10 mouse cellular contexts compared by ENCODE assay signal in the genomic region with DNA sequence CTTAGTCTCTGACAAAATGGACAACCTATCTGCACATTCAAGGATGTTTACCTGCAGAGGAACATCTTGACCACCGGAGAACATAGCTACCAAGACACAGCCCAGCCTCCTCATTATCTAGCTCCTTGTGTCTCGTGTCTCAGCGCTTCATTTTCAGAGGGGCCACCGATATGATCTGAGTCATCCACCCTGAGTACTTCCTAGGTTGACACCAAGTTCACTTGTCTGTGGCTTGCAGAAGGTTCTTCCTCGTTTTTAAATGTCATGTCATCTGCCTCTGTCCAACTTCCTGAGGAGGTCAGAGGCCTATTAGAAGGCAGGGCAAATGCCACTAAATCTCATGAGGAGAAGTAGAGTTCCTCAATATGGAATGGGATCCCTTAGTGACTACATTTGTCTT. TPM values are rescaled to one million over a fixed set of nuclear protein-coding genes. Genes with fewer than 3 reads are reported as not detected.
A peak's percentile ranks its signal among the peaks of the same experiment; 100 is the strongest.
DNase-seq lines count a peak whose midpoint lies in the region; ATAC-seq lines count a peak whose summit lies in the region.
"Had no signal": no experiment of that assay in that cellular context is flagged by ENCODE, and none has a peak within 500 bp of the region (broad histone marks: within the 10 kb centered on the region; RNA-seq: fewer than 3 reads in every experiment).

No protein-coding gene starts in this region.

- H3K9me3 ChIP-seq in kidney, embryonic 15.5 days (replicated peaks), result no peaks in the 10 kb centered on the region
- H3K9me3 ChIP-seq: embryonic facial prominence, embryonic 12.5 days had no signal

- H3K27me3 ChIP-seq in kidney, embryonic 15.5 days, result peaks cover 34% of the 10 kb centered on the region

- H3K27ac ChIP-seq in kidney, embryonic 15.5 days, result no peak overlapping the region

- H3K4me1 ChIP-seq in kidney, embryonic 15.5 days, result peaks cover 19% of the 10 kb centered on the region

- WGBS in kidney, embryonic 15.5 days, result 73% methylated on average over 5 of the region's 5 CpGs

- 0 out of 2 replicates have a peak, but pooled peaks cover 3% of the 10 kb centered on the region for H3K36me3 ChIP-seq in kidney, embryonic 15.5 days
- H3K36me3 ChIP-seq: embryonic facial prominence, embryonic 12.5 days had no signal

- no peak for ATAC-seq in kidney, embryonic 15.5 days (replicated peaks; ENCODE audit: low FRiP score)
- peak; percentile 37 for ATAC-seq in common myeloid progenitor, adult 5-6 weeks (replicated peaks; ENCODE audit: low read depth, poor library complexity, severe bottlenecking)
- peak; percentile 40 for ATAC-seq in megakaryocyte, adult 5-6 weeks (ENCODE audit: poor library complexity, severe bottlenecking)

- peak overlapping the region; percentile 96; the same call in 1 of the 2 replicates for H3K4me2 ChIP-seq in kidney, embryonic 15.5 days

- no peak overlapping the region for H3K4me3 ChIP-seq in kidney, embryonic 15.5 days (replicated peaks)

- no peak overlapping the region for H3K9ac ChIP-seq in kidney, embryonic 15.5 days

- DNase-seq in kidney, postnatal 14 days, result no peak
- peak; percentile 47 for DNase-seq in MEL-GATA-1-ER (ENCODE audit: extremely low read depth, low read depth)
- DNase-seq in frontal cortex, postnatal 25 days (ENCODE audit: low spot score in 2 of 2), result no peak
- no peak for DNase-seq in cerebellum, postnatal 25 days
- DNase-seq: right cerebral cortex, adult 18-20 months; thymus, postnatal 25 days had no signal

RNA-seq across cellular contexts. Expression of gene 6430548M08Rik, which starts 1.4 kb away (rescaled TPM):
- polyA plus RNA-seq in kidney, embryonic 15.5 days (2015; fragmentation: Nextera tagmentation; extraction: Ambion mirVana), result 5.8 and 6.1 TPM in 2 replicates
- 0.68 and 9.3 TPM in 2 replicates for total RNA-seq in common myeloid progenitor, adult 5-6 weeks (2017)
- total RNA-seq in megakaryocyte, adult 5-6 weeks (2015), result 61.4 and 76.5 TPM in 2 replicates
- total RNA-seq in megakaryocyte, adult 5-6 weeks (2017), result 70.0 and 87.2 TPM in 2 replicates

RNA-seq across cellular contexts. Expression of gene Zdhhc7, which starts 11.3 kb away (rescaled TPM):
- 31.9 and 34.3 TPM in 2 replicates for polyA plus RNA-seq in kidney, embryonic 15.5 days (2015; fragmentation: Nextera tagmentation; extraction: Ambion mirVana)
- 9.7 and 19.6 TPM in 2 replicates for total RNA-seq in common myeloid progenitor, adult 5-6 weeks (2017)
- 21.1 and 23.0 TPM in 2 replicates for total RNA-seq in megakaryocyte, adult 5-6 weeks (2015)
- 31.8 and 33.3 TPM in 2 replicates for total RNA-seq in megakaryocyte, adult 5-6 weeks (2017)
